Mouse (Mus musculus): ENCODE measurements around the gene Rnf103. TPM values are rescaled to one million over a fixed set of nuclear protein-coding genes. Genes with fewer than 3 reads are reported as not detected.

Gene Rnf103
- total and polyA plus RNA-seq, 3 experiments, result 7.6 to 26.7 (median 20.8) TPM

- no peak for DNase-seq
- no peaks in the 10 kb centered on the region for H3K36me3 ChIP-seq (ENCODE audit: control insufficient read depth, insufficient read depth, low read length)
- WGBS, result 69% methylated on average over 5 of the region's 5 CpGs
- no peaks in the 10 kb centered on the region for H3K79me2 ChIP-seq (replicated peaks; ENCODE audit: control insufficient read depth, insufficient read depth, low read length)
- no peaks in the 10 kb centered on the region for H3K27me3 ChIP-seq (ENCODE audit: control insufficient read depth, insufficient read depth, low read length)
- TF ChIP-seq EP300 (IDR thresholded peaks at IDR 0.05; ENCODE audit: insufficient read depth, low read depth, low read length) (no peak), POLR2A (IDR thresholded peaks at IDR 0.05; ENCODE audit: insufficient read depth, low read depth, low read length) (no peak), CTCF (IDR thresholded peaks at IDR 0.05) (no peak)
- no peak overlapping the region for H3K27ac ChIP-seq
- H3K4me1 ChIP-seq (ENCODE audit: control insufficient read depth, insufficient read depth, low read length), result no peaks in the 10 kb centered on the region
- no peak overlapping the region for H3K9ac ChIP-seq (ENCODE audit: low read depth, low read length)
- H3K4me3 ChIP-seq, result no peak overlapping the region
- intact Hi-C loops (cut with DNase I), result no loop called here
These were observed 8.4 kb upstream of the Rnf103 start for GRCm38 (mm10) chr6:71485246-71485645.

GRCm38 (mm10) chr6:71486226-71486625 lies 7.5 kb upstream of the Rnf103 start:
- Histone ChIP-seq H3K36me3 (ENCODE audit: control insufficient read depth, insufficient read depth, low read length) (no peaks in the 10 kb centered on the region), H3K4me3 (no peak overlapping the region), H3K27ac (no peak overlapping the region), H3K9ac (ENCODE audit: low read depth, low read length) (no peak overlapping the region), H3K27me3 (ENCODE audit: control insufficient read depth, insufficient read depth, low read length) (no peaks in the 10 kb centered on the region), H3K79me2 (replicated peaks; ENCODE audit: control insufficient read depth, insufficient read depth, low read length) (no peaks in the 10 kb centered on the region), H3K4me1 (ENCODE audit: control insufficient read depth, insufficient read depth, low read length) (no peaks in the 10 kb centered on the region)
- no peak for DNase-seq
- intact Hi-C loops (cut with DNase I), result no loop called here
- TF ChIP-seq POLR2A (IDR thresholded peaks at IDR 0.05; ENCODE audit: insufficient read depth, low read depth, low read length) (no peak), EP300 (IDR thresholded peaks at IDR 0.05; ENCODE audit: insufficient read depth, low read depth, low read length) (no peak), CTCF (IDR thresholded peaks at IDR 0.05) (no peak)
- 61% methylated on average over 2 of the region's 2 CpGs for WGBS

- WGBS, result 89% methylated on average over 1 of the region's 1 CpGs
- Histone ChIP-seq H3K9ac (ENCODE audit: low read depth, low read length) (no peak overlapping the region), H3K27ac (no peak overlapping the region), H3K27me3 (ENCODE audit: control insufficient read depth, insufficient read depth, low read length) (no peaks in the 10 kb centered on the region), H3K4me3 (no peak overlapping the region), H3K79me2 (replicated peaks; ENCODE audit: control insufficient read depth, insufficient read depth, low read length) (no peaks in the 10 kb centered on the region), H3K36me3 (ENCODE audit: control insufficient read depth, insufficient read depth, low read length) (no peaks in the 10 kb centered on the region), H3K4me1 (ENCODE audit: control insufficient read depth, insufficient read depth, low read length) (no peaks in the 10 kb centered on the region)
- TF ChIP-seq EP300 (IDR thresholded peaks at IDR 0.05; ENCODE audit: insufficient read depth, low read depth, low read length) (no peak), CTCF (IDR thresholded peaks at IDR 0.05) (no peak), POLR2A (IDR thresholded peaks at IDR 0.05; ENCODE audit: insufficient read depth, low read depth, low read length) (no peak)
- no peak for DNase-seq
- intact Hi-C loops (cut with DNase I), result no loop called here
These were observed 6.8 kb upstream of the Rnf103 start for GRCm38 (mm10) chr6:71486867-71487266.

- Histone ChIP-seq H3K27me3 (ENCODE audit: control insufficient read depth, insufficient read depth, low read length) (no peaks in the 10 kb centered on the region), H3K36me3 (ENCODE audit: control insufficient read depth, insufficient read depth, low read length) (no peaks in the 10 kb centered on the region), H3K4me3 (no peak overlapping the region), H3K4me1 (ENCODE audit: control insufficient read depth, insufficient read depth, low read length) (no peaks in the 10 kb centered on the region), H3K9ac (ENCODE audit: low read depth, low read length) (no peak overlapping the region), H3K79me2 (replicated peaks; ENCODE audit: control insufficient read depth, insufficient read depth, low read length) (no peaks in the 10 kb centered on the region), H3K27ac (no peak overlapping the region)
- WGBS, result 53% methylated on average over 4 of the region's 4 CpGs
- TF ChIP-seq EP300 (IDR thresholded peaks at IDR 0.05; ENCODE audit: insufficient read depth, low read depth, low read length), result no peak
- TF ChIP-seq POLR2A (IDR thresholded peaks at IDR 0.05; ENCODE audit: insufficient read depth, low read depth, low read length), result no peak
- TF ChIP-seq CTCF (IDR thresholded peaks at IDR 0.05), result no peak
- intact Hi-C loops (cut with DNase I), result no loop called here
- no peak for DNase-seq
These were observed 5.7 kb upstream of the Rnf103 start for GRCm38 (mm10) chr6:71487966-71488365.

- 60% methylated on average over 4 of the region's 4 CpGs for WGBS
- Histone ChIP-seq H3K9ac (ENCODE audit: low read depth, low read length) (no peak overlapping the region), H3K79me2 (replicated peaks; ENCODE audit: control insufficient read depth, insufficient read depth, low read length) (no peaks in the 10 kb centered on the region), H3K27ac (no peak overlapping the region), H3K27me3 (ENCODE audit: control insufficient read depth, insufficient read depth, low read length) (no peaks in the 10 kb centered on the region), H3K4me1 (ENCODE audit: control insufficient read depth, insufficient read depth, low read length) (peaks cover 3% of the 10 kb centered on the region), H3K4me3 (no peak overlapping the region), H3K36me3 (ENCODE audit: control insufficient read depth, insufficient read depth, low read length) (peaks cover 15% of the 10 kb centered on the region)
- no peak for TF ChIP-seq CTCF (IDR thresholded peaks at IDR 0.05)
- TF ChIP-seq POLR2A (IDR thresholded peaks at IDR 0.05; ENCODE audit: insufficient read depth, low read depth, low read length), result no peak
- no peak for TF ChIP-seq EP300 (IDR thresholded peaks at IDR 0.05; ENCODE audit: insufficient read depth, low read depth, low read length)
- DNase-seq, result no peak
- intact Hi-C loops (cut with DNase I), result no loop called here
These were observed 1.6 kb upstream of the Rnf103 start for GRCm38 (mm10) chr6:71492136-71492535.

GRCm38 (mm10) chr6:71492756-71493674 lies 679 bp upstream of the Rnf103 start:
- peak overlapping the region; percentile 98 for H3K27ac ChIP-seq
- H3K4me1 ChIP-seq (ENCODE audit: control insufficient read depth, insufficient read depth, low read length), result peaks cover 3% of the 10 kb centered on the region
- H3K36me3 ChIP-seq (ENCODE audit: control insufficient read depth, insufficient read depth, low read length), result peaks cover 17% of the 10 kb centered on the region
- 23% methylated on average over 21 of the region's 22 CpGs for WGBS
- DNase-seq, result no peak
- intact Hi-C loops (cut with DNase I), result loop anchor here (1.0 kb wide), 2 partner anchors 50 to 53 kb away; partner anchors contain the start of genes Chmp3 and Rmnd5a
- peak overlapping the region; percentile 96 for H3K9ac ChIP-seq (ENCODE audit: low read depth, low read length)
- H3K4me3 ChIP-seq, result peak overlapping the region; percentile 84
- no peak for TF ChIP-seq POLR2A (IDR thresholded peaks at IDR 0.05; ENCODE audit: insufficient read depth, low read depth, low read length)
- TF ChIP-seq EP300 (IDR thresholded peaks at IDR 0.05; ENCODE audit: insufficient read depth, low read depth, low read length), result no peak
- no peak for TF ChIP-seq CTCF (IDR thresholded peaks at IDR 0.05)
- H3K27me3 ChIP-seq (ENCODE audit: control insufficient read depth, insufficient read depth, low read length), result no peaks in the 10 kb centered on the region
- H3K79me2 ChIP-seq (replicated peaks; ENCODE audit: control insufficient read depth, insufficient read depth, low read length), result no peaks in the 10 kb centered on the region

Measured in heart, adult 2 months (tissue).